16 mouse cellular contexts compared by ENCODE assay signal in genomic region chr12:107891449-107891848, GRCm38 (mm10).
"Had no signal": no experiment of that assay in that cellular context is flagged by ENCODE, and none has a peak within 500 bp of the region (broad histone marks: within the 10 kb centered on the region; RNA-seq: fewer than 3 reads in every experiment).

No protein-coding gene starts in this region.

- H3K4me3 ChIP-seq: liver, embryonic 13.5 days; midbrain, embryonic 15.5 days; neural tube, embryonic 12.5 days; neural tube, embryonic 15.5 days had no signal

- H3K4me2 ChIP-seq: liver, embryonic 13.5 days; midbrain, embryonic 11.5 days; midbrain, embryonic 15.5 days; neural tube, embryonic 12.5 days; neural tube, embryonic 15.5 days had no signal

- H3K36me3 ChIP-seq: liver, embryonic 13.5 days; midbrain, embryonic 15.5 days; neural tube, embryonic 12.5 days; neural tube, embryonic 15.5 days had no signal

- H3K4me1 ChIP-seq: liver, embryonic 13.5 days; midbrain, embryonic 15.5 days; neural tube, embryonic 15.5 days had no signal

- H3K9ac ChIP-seq: liver, embryonic 13.5 days; midbrain, embryonic 15.5 days; neural tube, embryonic 12.5 days; neural tube, embryonic 15.5 days had no signal

- H3K9me3 ChIP-seq: liver, embryonic 13.5 days; midbrain, embryonic 15.5 days; neural tube, embryonic 12.5 days; neural tube, embryonic 15.5 days had no signal

- H3K27ac ChIP-seq: liver, embryonic 13.5 days; midbrain, embryonic 15.5 days; neural tube, embryonic 12.5 days; neural tube, embryonic 15.5 days; stomach, postnatal 0 days had no signal

- ATAC-seq: midbrain, embryonic 15.5 days had no signal

- DNase-seq: kidney, adult 18-20 months; kidney, adult 9 months; kidney, postnatal 14 days; kidney, postnatal 4 days; liver, embryonic 13.5 days; lung, adult 2 months; lung, postnatal 14 days; right cerebral cortex, adult 18-20 months; right cerebral cortex, postnatal 14 days; right cerebral cortex, postnatal 4 days; thymus, postnatal 25 days had no signal

- H3K27me3 ChIP-seq: liver, embryonic 13.5 days; midbrain, embryonic 15.5 days; neural tube, embryonic 12.5 days; neural tube, embryonic 15.5 days had no signal
